Mouse (Mus musculus): ENCODE data around the gene Tmem63b. TPM values are rescaled to one million over a fixed set of nuclear protein-coding genes. Genes with fewer than 3 reads are reported as not detected.

Tmem63b gene
- total RNA-seq (2015), result 3.3 and 5.3 TPM in 2 replicates
- total RNA-seq (2017), result 3.6 and 5.3 TPM in 2 replicates

DNA sequence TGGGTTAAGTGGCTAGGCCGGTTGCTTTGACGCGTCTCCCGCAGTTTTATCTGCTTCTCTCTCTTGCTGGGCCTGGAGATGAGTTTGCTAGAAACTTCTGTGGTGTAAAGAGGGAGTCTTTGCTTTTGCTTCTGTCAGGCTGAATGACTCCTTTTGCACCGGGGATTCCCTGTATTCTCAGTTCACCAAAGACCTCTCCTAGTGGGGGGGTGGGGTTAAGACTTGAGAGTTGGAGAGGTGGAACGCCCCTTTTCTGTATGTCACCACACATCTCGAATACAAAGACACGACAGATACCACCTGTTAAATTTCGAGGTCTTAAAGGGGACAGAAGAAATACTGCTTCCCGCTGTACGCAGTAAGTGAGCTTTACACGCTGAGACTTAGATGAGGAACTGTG is at the start of gene Tmem63b:
Tmem63b (minus strand) TSS at position 190 of the 400 bp plus-strand sequence.
- ATAC-seq (ENCODE audit: poor library complexity, severe bottlenecking), result peak; percentile 14

DNA sequence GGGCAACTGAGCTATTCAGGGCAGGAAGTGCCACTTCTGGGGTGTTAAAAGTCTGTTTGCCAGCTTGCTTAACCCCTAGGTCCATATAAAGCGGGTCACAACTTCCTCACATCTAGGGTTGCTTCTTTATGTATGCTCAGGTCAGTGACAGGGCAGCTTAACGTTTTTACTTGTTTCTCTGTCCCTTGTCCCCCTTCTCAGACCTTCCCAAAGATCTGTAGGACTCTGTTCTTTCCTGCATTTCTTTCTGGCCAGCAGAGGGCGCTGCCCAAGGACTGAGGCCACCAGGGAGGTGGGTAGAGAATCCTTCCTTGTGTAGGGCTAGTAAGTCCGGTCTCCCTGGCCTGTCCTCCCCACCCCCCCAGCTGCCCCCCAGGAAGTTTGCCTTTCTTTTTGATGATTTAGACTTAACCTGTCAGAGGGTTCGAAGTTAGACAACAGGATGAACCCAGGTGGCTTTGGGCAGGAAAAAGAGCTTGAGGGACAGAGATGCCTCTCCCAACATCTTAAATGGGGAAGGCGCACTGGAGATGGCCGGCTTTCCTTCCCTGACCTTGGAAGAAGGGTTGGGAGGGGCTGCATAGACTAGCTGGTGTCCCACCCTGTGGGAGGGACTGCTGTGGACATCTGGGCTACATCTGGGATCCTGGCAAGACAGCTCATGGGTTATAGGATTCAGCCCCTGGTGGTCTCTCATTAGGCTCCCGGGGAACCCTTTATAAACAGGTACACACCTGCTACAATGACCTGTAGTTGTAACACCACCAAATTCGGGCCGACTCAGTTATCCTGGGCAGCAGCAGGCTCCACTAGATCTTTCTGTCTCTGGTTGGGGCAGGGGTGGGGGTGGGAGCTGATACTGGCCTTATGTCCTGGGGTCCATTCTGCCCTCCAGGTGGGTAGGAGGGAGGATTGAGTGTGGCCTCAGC is 48.9 kb upstream of the Tmem63b start:
- ATAC-seq (ENCODE audit: poor library complexity, severe bottlenecking), result peak; percentile 59

DNA sequence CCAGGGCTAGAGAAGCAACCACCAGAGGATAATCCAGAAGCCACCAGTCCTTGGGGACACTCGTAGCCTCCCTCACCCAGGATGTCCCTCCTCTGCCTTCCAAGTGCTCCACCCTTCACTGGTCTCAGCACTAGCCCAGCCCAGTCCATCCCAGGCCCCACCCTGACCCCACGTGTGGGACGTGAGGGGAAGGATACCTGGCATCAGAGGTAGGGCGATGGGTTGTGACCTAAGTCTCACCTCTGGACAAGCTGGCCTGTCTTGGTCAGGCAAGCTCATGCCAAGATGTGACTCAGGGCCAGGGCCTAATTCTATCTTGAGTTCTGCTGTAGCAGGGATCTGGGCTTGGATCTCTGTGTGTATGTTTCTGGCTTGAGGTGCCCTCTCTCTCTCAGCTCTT is 48.2 kb upstream of the Tmem63b start:
- ATAC-seq (ENCODE audit: poor library complexity, severe bottlenecking), result no peak

DNA sequence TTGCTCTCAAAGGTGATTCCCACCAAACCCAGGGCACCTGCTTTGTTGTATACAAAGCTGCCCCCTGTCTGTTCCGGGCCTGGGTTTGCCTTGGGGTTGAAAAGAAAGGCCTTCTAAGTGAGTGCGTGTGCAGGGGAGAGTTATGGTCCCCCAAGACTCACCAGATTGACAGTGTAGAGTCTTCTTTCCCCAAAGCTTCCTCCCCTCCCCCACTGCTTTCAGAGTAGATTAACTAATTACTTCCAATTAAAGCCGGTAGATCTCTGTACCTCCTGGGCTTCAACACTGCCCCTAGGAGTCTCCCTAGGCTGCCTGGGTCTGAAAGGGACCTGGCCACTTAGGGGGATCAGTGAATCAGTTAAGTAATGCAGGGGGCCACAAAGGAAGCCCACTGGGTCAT is 47.6 kb upstream of the Tmem63b start:
- ATAC-seq (ENCODE audit: poor library complexity, severe bottlenecking), result no peak

DNA sequence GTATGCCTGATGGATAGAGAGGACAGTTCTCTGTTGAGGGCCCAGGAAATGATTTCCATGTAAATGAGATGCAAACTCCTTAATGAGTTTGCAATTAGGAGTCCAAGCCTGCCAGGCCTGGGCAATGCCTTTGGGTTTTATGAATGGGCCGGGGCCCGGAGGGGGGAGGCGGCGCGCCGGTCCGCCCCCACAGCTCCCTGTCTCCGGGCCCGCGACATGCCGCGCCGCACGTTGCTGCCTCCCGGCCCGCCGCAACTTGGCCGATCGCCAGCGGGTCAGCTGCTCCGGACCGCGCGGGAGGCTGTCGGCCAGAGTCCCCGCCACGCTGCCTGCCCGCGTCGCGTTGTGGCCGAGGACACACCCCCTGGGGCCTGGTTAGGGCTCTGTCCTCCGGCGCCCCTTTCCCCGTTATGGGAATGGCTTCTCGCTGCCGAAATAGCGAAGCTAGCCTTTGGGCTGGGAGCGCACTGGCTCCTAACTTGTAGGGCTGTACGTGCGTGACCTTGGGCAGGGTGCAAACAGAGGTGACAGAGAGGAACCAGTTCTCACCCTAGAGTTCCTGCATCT is 47.1 kb upstream of the Tmem63b start, which contains the start of gene 1600014C23Rik:
1600014C23Rik (minus strand) TSS at position 110 of the 567 bp plus-strand sequence.
- ATAC-seq (ENCODE audit: poor library complexity, severe bottlenecking), result no peak

DNA sequence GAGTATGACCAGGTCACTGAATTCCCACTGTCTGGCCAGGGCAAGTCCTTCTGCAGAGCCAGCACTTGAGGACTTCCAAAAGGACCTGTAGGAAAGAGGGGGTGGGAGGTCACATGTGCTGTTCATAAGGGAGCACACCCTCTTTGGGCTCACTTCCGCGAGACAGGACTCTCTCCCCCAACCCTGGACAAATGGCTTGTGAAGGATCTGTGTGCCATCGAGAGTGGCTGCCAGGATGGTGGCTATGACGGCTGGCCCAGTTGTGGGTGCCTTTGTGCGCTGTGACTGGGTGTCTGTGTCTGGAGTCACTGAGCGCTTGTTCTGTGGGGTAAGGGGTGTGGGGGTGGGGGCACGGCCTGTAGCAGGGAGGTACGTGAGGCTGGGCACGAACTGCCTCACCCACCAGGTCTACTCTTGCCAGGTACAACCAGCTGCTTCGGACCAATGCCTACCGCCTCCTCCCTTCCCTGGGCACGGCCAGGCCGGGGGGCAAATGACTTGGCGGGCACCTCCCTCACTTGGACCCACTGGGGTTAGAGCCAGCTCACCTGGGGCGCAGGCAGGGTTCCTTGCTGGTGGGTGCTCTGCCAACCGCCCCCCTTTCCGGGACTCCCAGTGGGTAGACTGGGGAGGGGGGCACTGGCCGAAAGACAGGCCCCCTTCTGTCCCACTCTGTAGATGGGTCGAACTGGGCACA is 46.5 kb upstream of the Tmem63b start:
- no peak for ATAC-seq (ENCODE audit: poor library complexity, severe bottlenecking)

DNA sequence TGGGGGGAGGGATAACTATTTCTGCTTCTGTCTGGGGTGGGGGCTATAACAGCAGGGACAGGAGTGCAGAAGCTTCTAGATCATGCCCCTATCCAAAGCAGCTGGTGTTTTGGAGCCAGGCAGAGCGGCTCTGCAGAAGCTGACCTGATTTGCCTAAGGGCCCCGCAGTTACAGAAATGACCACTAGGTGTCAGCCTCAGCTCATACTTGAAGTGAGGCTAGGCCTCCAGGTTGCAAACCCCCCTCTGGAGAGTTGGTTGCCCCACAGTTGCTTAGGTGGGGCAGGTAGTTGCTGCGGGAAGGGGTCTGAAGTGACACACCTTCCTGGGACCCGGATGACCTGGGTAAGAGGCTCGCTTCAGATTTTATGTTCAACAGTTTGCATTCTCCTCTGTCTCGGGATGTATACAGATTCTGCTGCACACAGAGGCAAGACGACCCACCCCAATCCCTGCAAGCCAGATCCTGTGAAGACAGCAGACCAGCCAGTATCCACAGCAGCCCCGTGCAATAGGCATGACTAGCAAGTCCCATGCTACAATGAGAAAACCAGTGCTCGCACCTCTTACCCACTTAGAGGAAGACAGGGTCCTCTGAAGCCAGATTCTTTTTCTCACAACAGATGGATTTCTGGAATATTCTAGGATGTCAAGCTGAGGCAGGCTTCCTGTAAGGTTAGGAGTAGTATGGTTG is 44.6 kb upstream of the Tmem63b start:
- ATAC-seq (ENCODE audit: poor library complexity, severe bottlenecking), result peak; percentile 66

DNA sequence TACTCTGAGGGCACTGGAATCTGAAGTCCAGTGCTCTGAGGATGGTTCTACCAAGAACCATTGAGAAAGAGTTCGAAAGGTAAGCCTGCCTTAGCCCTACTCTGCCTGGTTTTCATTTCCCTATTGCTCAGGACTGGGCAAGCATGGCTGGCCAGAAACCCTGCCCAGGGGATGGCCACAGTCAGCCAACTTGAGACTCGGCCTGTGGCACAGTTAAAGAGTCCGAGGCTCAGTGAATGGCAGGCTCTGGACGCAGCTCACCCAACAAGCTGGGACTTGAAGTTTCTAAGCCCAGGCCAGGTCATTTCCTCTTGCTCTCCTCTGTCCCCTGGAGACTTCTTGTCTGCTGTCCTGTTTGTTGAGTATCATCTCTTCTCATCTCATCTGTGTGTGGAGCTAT is 44.0 kb upstream of the Tmem63b start:
- ATAC-seq (ENCODE audit: poor library complexity, severe bottlenecking), result no peak

DNA sequence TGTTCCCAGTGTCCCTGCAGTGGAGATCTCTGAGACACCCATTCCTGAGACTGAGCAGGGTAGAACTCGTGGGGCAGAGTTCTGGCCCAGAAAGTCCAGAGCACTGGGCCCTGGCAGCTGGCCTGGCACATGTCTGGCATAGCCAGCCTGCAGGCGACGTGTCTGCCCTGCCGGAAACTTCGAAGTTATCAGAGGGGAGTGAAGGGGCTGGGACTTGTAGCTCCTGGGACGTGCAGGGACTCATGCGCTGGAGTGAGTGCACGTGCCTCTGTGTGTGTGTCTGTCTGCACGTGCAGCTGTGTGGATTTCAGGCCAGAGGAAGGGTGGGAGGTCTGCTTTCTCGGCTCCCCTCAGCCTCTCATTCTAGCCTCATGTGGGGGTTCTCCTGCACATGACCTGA is 42.7 kb upstream of the Tmem63b start:
- no peak for ATAC-seq (ENCODE audit: poor library complexity, severe bottlenecking)

DNA sequence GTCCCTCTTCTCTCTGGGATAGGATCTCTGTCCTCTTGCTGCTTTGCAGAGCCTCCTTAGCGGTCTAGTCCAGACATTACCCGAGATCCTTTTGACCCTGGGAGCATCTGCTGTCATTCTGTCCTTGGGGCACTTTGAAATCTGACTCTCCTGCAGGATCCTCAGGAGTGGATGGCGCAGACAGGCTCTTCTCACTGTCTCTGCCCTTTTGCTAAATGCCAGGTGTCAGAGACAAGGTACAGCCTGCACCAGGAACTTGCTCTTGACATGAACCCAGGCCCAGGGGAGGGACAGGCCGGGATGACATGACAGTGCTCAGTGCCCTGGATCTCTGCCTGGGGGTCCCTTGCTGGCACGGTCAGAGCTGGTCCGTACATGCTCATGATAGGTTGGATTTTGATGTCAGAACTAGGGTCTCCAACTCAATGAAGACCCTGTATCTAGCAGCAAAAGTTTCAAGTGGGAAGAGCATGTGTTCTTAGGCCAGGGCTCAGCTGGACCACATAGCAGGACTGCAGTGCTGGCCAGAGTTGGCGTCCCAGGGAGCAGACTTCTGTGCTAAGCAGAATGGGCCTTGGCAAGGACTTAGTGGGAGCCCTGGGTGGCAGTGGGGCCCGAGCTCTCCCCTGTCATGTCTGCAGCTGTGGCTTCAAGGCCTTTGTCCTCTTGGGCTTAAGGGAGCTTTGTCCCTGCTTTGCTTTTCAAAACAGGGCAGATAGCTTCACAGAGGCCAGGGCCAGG is 41.4 kb upstream of the Tmem63b start:
- ATAC-seq (ENCODE audit: poor library complexity, severe bottlenecking), result no peak

DNA sequence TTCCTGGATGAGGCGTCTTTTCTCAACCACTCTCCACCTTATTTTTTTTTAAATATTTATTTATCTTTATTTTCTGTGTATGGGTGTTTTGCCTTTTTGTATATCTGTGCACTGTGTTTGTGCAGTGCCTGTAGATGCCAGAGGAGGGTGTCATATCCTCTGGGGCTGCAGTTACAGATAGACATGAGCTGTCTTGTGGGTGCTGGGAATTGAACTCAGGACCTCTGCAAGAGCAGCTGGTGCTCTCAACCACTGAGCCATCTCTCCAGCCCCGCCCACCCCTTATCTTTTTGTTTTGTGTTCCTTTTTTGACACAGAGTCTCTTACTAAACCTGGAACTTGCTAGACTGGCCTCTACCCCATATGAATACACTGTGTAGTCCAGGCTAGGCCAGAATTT is 40.8 kb upstream of the Tmem63b start:
- no peak for ATAC-seq (ENCODE audit: poor library complexity, severe bottlenecking)

DNA sequence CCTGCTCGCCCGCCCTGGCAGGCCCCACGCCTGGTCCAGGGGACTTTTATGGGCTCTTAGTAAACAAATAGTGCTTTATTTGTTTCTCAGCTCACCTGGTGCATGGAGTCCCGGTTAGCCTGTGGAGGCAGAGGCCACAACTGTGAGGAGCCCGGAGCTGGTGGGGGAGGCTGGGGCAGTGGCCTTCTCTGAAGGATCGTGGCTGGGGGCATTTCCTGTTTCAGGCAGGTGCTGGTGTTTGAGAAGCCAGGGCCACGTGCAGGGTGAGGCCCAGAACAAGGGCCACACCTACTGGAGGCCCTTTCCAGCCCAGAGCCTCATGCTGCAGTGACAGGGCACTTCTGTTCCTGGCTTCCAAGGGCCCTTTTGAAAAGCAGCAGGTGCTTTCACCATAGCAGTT is 39.5 kb upstream of the Tmem63b start:
- ATAC-seq (ENCODE audit: poor library complexity, severe bottlenecking), result no peak

DNA sequence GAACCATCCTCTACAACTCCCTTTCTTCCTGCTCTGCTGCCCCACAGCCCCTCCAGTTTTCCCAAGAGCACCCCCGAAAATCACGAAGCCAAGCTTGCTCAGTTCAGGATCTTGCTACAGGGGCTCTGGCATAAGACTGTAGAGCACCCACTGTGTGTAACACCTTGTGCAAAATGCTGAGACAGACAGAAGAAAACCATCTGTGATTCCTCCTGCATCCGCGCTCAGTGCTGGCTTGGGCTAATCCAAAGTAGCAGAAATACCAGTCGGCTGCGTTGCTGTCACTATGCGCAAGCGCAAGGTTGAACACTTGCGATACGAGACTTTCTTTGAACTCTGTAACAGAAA is 37.8 kb upstream of the Tmem63b start:
- no peak for ATAC-seq (ENCODE audit: poor library complexity, severe bottlenecking)

DNA sequence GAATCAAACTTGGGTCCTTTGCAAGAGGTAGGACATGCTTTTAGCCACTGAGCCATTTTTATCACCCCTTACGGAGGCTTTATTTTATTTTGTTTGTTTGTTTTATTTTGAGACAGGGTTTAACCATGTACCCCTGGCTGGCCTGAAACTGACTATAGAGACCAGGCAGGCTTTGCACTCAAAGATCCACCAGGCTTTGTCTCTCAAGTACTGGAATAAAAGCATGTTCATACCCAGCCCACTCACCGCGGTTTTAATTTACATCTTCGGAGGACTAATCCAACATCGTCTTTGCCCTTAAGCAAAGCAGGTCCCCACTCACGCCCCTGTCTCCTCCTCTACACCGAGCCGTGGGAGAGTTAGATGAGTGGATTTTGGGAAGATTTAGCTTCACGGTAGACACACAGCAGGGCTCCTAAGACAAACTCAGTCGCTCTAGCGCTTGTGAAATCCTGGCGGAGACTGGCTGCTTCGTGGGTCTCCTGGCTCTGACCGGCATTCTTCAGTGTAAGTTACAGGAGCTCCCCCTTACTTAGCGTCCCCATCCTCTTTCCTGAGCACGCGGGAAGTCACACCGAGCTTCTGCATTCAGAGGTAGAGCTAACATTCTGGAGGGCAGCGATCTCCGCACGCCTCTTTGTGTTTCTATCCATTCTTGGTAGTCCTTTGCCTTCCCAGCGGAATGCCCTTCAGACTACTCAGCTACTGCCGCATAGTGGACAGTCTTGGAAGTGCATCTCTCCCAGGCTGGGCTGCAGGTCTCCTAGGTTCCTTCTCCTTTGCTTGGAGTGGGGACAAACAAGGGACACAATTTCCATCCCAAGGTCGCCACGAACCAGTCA is 37.2 kb upstream of the Tmem63b start:
- peak; percentile 94 for ATAC-seq (ENCODE audit: poor library complexity, severe bottlenecking)

DNA sequence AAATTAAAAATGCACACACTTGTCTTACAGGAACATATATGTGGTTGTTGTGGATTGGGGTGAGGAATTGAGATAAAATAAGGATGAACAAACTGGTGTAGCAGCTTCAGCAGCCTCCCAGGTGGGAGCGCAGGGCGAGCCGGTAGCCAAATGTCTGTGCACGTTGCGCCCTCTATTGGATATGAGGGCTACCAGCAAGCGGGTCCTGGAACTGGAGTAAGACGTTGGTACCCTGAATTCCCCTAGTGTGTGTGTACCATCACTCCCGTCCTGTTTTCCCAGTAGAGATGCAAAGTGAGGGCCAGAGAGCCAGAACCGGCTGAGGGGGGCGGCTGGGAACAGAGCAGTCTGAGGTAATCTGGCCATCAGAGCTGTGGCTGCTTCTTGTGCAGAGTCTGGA is 31.6 kb upstream of the Tmem63b start:
- ATAC-seq (ENCODE audit: poor library complexity, severe bottlenecking), result peak; percentile 82

DNA sequence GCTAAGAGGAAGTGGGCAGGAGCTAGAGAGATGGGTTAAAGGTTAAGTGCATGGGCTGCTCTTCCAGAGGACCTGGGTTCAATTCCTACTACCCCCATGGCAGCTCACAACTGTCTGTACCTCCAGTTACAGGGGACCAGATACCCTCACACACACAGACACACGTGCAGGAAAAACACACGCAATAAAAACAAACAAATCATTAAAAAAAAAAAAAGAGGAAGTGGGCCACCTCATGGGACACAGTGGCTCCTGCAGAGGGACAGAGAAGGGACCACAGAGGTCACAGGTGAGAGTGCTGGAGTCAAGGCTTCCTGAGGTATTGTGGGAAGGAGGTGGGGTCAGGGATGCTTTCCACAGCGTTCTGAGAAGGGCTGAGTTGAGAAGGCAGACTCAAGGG is 24.8 kb upstream of the Tmem63b start:
- 0 out of 2 replicates have a peak, but pooled peaks have one; percentile 26 for ATAC-seq (ENCODE audit: poor library complexity, severe bottlenecking)

DNA sequence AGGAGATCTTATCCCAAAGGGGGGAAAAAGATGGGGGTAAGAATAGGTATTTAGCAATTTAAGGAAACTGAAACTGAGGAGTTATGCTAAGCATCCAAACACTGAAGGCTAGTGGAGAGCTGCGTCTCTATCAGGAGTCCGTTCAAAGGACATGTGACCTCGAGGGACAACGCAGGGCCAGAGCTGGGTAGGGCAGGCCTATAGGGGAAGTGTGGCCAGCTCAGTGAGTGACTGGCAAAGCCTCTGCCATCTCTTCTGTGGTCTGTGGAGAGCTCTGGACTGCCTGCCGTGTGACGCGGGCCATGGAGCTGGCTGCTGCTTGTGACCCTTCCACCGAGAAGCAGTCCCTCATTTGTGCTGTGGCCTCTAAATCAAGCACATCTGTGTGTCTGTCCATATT is 23.7 kb upstream of the Tmem63b start:
- ATAC-seq (ENCODE audit: poor library complexity, severe bottlenecking), result peak; percentile 57

DNA sequence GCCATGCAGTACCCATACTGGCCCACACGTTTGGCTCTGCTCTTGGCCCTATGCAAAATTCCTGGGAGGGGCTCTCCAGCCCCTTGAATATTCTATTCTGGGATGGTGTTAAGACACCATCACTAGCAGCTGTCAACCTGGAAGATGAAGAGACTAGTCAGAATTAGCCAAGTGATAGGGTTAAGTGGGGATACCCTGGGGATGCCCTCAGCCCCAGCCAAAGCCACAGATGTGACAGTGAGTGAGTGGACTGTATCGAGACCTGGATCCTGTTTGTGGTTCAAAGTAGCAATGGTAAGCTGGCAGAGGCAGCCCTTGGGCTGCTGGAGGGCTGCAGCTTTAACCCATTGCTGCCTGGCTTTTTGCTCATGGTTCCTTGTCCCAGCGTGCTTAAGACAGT is 23.1 kb upstream of the Tmem63b start:
- no peak for ATAC-seq (ENCODE audit: poor library complexity, severe bottlenecking)

DNA sequence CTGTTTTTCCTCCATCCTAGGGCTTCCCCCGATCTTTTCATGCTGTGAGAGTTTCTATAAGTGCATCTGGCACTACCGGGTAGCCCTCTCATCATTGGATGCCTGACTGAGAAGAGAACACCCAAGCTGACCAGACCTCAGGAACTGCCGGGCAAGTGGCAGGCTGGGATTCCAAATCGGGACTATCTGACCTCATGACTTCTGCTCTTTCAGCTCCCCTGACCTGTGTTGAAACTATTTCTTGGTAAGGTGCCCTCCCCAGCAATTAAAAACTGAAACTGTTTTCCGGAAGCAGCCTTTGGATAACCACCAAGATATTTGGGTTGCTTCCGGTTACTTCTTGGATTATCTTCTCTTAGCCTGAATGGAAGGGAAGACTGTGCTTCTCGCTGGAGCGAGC is 21.5 kb upstream of the Tmem63b start:
- no peak for ATAC-seq (ENCODE audit: poor library complexity, severe bottlenecking)

DNA sequence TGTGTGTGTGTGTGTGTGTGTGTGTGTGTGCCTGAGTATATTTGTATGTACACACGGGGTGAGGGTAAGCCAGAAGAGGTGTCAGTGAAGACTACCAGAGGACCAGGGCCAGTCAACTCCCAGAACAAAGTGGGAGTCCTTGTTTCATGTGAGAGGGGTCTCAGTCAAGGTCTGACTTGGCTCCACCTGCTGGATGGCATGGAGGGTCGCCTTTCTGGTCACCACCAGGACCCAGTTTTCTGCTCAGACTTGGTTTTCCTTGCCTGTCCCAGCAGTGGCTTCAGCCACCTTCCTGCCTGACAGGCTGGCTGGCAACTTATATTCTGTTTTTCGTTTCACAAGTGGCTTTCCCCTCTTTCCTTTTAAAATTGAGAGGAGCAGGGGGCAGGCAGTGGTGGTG is 20.7 kb upstream of the Tmem63b start:
- ATAC-seq (ENCODE audit: poor library complexity, severe bottlenecking), result no peak

All from megakaryocyte, adult 5-6 weeks (primary cell).